In genomic region chr13:56494440-56494839, GRCm38 (mm10) we compare ENCODE assay signal across 42 mouse cellular contexts. TPM values are rescaled to one million over a fixed set of nuclear protein-coding genes. Genes with fewer than 3 reads are reported as not detected.
DNase-seq lines count a peak whose midpoint lies in the region; ATAC-seq and TF ChIP-seq lines count a peak whose summit lies in the region.
"Had no signal": no experiment of that assay in that cellular context is flagged by ENCODE, and none has a peak within 500 bp of the region (broad histone marks: within the 10 kb centered on the region; RNA-seq: fewer than 3 reads in every experiment).

No protein-coding gene starts in this region.

- H3K9me3 ChIP-seq in liver, postnatal 0 days (ENCODE audit: low read length): no peaks in the 10 kb centered on the region
- H3K9me3 ChIP-seq in liver, embryonic 12.5 days (replicated peaks): no peaks in the 10 kb centered on the region
- H3K9me3 ChIP-seq: embryonic facial prominence, embryonic 10.5 days; embryonic facial prominence, embryonic 15.5 days; hindbrain, embryonic 15.5 days; limb, embryonic 12.5 days; liver, embryonic 13.5 days; midbrain, embryonic 12.5 days; neural tube, embryonic 12.5 days had no signal

- no peaks in the 10 kb centered on the region for H3K4me1 ChIP-seq in liver, postnatal 0 days (ENCODE audit: insufficient read depth)
- H3K4me1 ChIP-seq in liver, embryonic 12.5 days: no peaks in the 10 kb centered on the region
- H3K4me1 ChIP-seq: embryonic facial prominence, embryonic 15.5 days; hindbrain, embryonic 10.5 days; hindbrain, embryonic 15.5 days; limb, embryonic 12.5 days; liver, embryonic 13.5 days; megakaryocyte, embryonic 14.5 days; neural tube, embryonic 12.5 days had no signal

- H3K27ac ChIP-seq in liver, postnatal 0 days (ENCODE audit: low read depth): no peak overlapping the region
- no peak overlapping the region for H3K27ac ChIP-seq in liver, embryonic 12.5 days
- H3K27ac ChIP-seq: embryonic facial prominence, embryonic 10.5 days; embryonic facial prominence, embryonic 15.5 days; hindbrain, embryonic 10.5 days; hindbrain, embryonic 15.5 days; left cerebral cortex, adult 2 months; limb, embryonic 12.5 days; liver, embryonic 13.5 days; midbrain, embryonic 12.5 days; neural tube, embryonic 12.5 days had no signal

- no peak overlapping the region for H3K4me2 ChIP-seq in liver, postnatal 0 days (ENCODE audit: low read depth, low read length)
- no peak overlapping the region for H3K4me2 ChIP-seq in liver, embryonic 12.5 days
- H3K4me2 ChIP-seq: embryonic facial prominence, embryonic 15.5 days; hindbrain, embryonic 15.5 days; limb, embryonic 12.5 days; liver, embryonic 13.5 days; lung, embryonic 14.5 days; midbrain, embryonic 12.5 days; neural tube, embryonic 12.5 days had no signal

- no peak overlapping the region for H3K9ac ChIP-seq in liver, postnatal 0 days (replicated peaks)
- H3K9ac ChIP-seq in liver, embryonic 12.5 days: no peak overlapping the region
- H3K9ac ChIP-seq: embryonic facial prominence, embryonic 15.5 days; hindbrain, embryonic 15.5 days; limb, embryonic 12.5 days; liver, embryonic 13.5 days; lung, embryonic 14.5 days; midbrain, embryonic 12.5 days; neural tube, embryonic 12.5 days had no signal

- DNase-seq in adrenal gland, adult 2 months: peak; percentile 55
- no peak for DNase-seq in adrenal gland, adult 18-20 months (ENCODE audit: low spot score in 2 of 2)
- DNase-seq in liver, postnatal 0 days: no peak
- peak; percentile 46 for DNase-seq in adrenal gland, postnatal 14 days
- DNase-seq in gonadal fat pad, adult 2 months (ENCODE audit: low read depth): peak; percentile 38
- no peak for DNase-seq in ovary, postnatal 14 days (ENCODE audit: low spot score)
- no peak for DNase-seq in testis, postnatal 14 days (ENCODE audit: low spot score)
- DNase-seq: cerebellum, adult 18-20 months; cerebellum, postnatal 10 days; gastrocnemius, postnatal 36 days; heart, postnatal 14 days; kidney, adult 11 months; kidney, postnatal 25 days; liver, embryonic 13.5 days; lung, embryonic 14.5 days; lung, postnatal 14 days; thymus, postnatal 4 days had no signal

- TF ChIP-seq CTCF in liver, postnatal 0 days (IDR thresholded peaks at IDR 0.05; ENCODE audit: low read depth): no peak

- TF ChIP-seq EP300 in liver, postnatal 0 days (IDR thresholded peaks at IDR 0.05; ENCODE audit: low read depth): no peak

- H3K4me3 ChIP-seq in liver, postnatal 0 days (ENCODE audit: low read depth, low read length): no peak overlapping the region
- H3K4me3 ChIP-seq in liver, embryonic 12.5 days: no peak overlapping the region
- H3K4me3 ChIP-seq: embryonic facial prominence, embryonic 10.5 days; embryonic facial prominence, embryonic 15.5 days; hindbrain, embryonic 10.5 days; hindbrain, embryonic 15.5 days; left cerebral cortex, adult 2 months; limb, embryonic 12.5 days; liver, embryonic 13.5 days; megakaryocyte, embryonic 14.5 days; midbrain, embryonic 12.5 days; myocyte; neural tube, embryonic 12.5 days had no signal

- H3K36me3 ChIP-seq in liver, postnatal 0 days (replicated peaks; ENCODE audit: insufficient read depth, low read length): no peaks in the 10 kb centered on the region
- no peaks in the 10 kb centered on the region for H3K36me3 ChIP-seq in liver, embryonic 12.5 days
- H3K36me3 ChIP-seq: embryonic facial prominence, embryonic 10.5 days; embryonic facial prominence, embryonic 15.5 days; hindbrain, embryonic 10.5 days; hindbrain, embryonic 15.5 days; limb, embryonic 12.5 days; liver, embryonic 13.5 days; midbrain, embryonic 12.5 days; neural tube, embryonic 12.5 days had no signal

- H3K27me3 ChIP-seq in liver, postnatal 0 days (ENCODE audit: insufficient read depth, low read length): no peaks in the 10 kb centered on the region
- no peaks in the 10 kb centered on the region for H3K27me3 ChIP-seq in liver, embryonic 12.5 days (replicated peaks)
- H3K27me3 ChIP-seq: embryonic facial prominence, embryonic 15.5 days; hindbrain, embryonic 15.5 days; limb, embryonic 12.5 days; liver, embryonic 13.5 days; megakaryocyte, embryonic 14.5 days; midbrain, embryonic 12.5 days; neural tube, embryonic 12.5 days had no signal

- WGBS in liver, postnatal 0 days (ENCODE audit: insufficient replicate concordance): 54% methylated on average over 3 of the region's 3 CpGs
- WGBS in liver, embryonic 12.5 days (ENCODE audit: insufficient replicate concordance): 61% methylated on average over 3 of the region's 3 CpGs

- ATAC-seq in liver, postnatal 0 days: peak; percentile 59; the same call in 1 of the 2 replicates
- ATAC-seq in liver, embryonic 12.5 days: no peak
- ATAC-seq: activated CD4-positive, CD25-positive, alpha-beta regulatory T cell, adult 4 months; forebrain, embryonic 14.5 days; inflammation-experienced regulatory T-cells, adult 6 months had no signal

RNA-seq across cellular contexts. Expression of gene Il9, which starts 12.4 kb away (rescaled TPM):
- total RNA-seq in adrenal gland, adult 2 months (2021): not detected
- polyA plus RNA-seq in adrenal gland, adult 2 months (2012; rRNA removed): not detected in 2 replicates
- not detected for total RNA-seq in adrenal gland, adult 18-20 months (2021)
- polyA plus RNA-seq in liver, postnatal 0 days (2015; fragmentation: Nextera tagmentation; extraction: Ambion mirVana): not detected in 2 replicates
- polyA plus RNA-seq in liver, embryonic 12.5 days (2016; fragmentation: Nextera tagmentation; extraction: Ambion mirVana): not detected in 2 replicates
- not detected in 2 replicates for total RNA-seq in adrenal gland, postnatal 14 days (2021)
- polyA plus RNA-seq in gonadal fat pad, adult 2 months (2012; rRNA removed): not detected in 2 replicates
- total RNA-seq: gastrocnemius, adult 18-20 months; gastrocnemius, postnatal 36 days; heart, postnatal 14 days; layer of hippocampus, adult 18-20 months; layer of hippocampus, postnatal 14 days; left cerebral cortex, adult 2 months; left cerebral cortex, postnatal 25 days; MEL; midbrain, postnatal 0 days had no signal
- polyA plus RNA-seq: activated CD4-positive, CD25-positive, alpha-beta regulatory T cell, adult 4 months; cortical plate, adult 2 months; embryonic facial prominence, embryonic 10.5 days; embryonic facial prominence, embryonic 15.5 days; forebrain, embryonic 14.5 days; frontal cortex, adult 2 months; heart, embryonic 14.5 days; hindbrain, embryonic 10.5 days; hindbrain, embryonic 15.5 days; inflammation-experienced regulatory T-cells, adult 6 months; kidney, embryonic 14.5 days; limb, embryonic 12.5 days; liver, embryonic 13.5 days; lung, embryonic 14.5 days; midbrain, embryonic 12.5 days; midbrain, postnatal 0 days; myocyte; neural tube, embryonic 12.5 days had no signal

RNA-seq across cellular contexts. Expression of gene Fbxl21, which starts 27.8 kb away (rescaled TPM):
- 1 to 10 TPM; 4.0 to 6.5 TPM for total RNA-seq in adrenal gland, adult 2 months (2021)
- 1.5 and 2.9 TPM in 2 replicates for polyA plus RNA-seq in adrenal gland, adult 2 months (2012; rRNA removed)
- 1 to 10 TPM; 2.8 to 5.4 TPM for total RNA-seq in adrenal gland, adult 18-20 months (2021)
- polyA plus RNA-seq in liver, postnatal 0 days (2015; fragmentation: Nextera tagmentation; extraction: Ambion mirVana): 1.2 and 1.5 TPM in 2 replicates
- polyA plus RNA-seq in liver, embryonic 12.5 days (2016; fragmentation: Nextera tagmentation; extraction: Ambion mirVana): 0.72 and 0.81 TPM in 2 replicates
- total RNA-seq in adrenal gland, postnatal 14 days (2021): 2.7 and 3.0 TPM in 2 replicates
- 1.3 and 2.1 TPM in 2 replicates for polyA plus RNA-seq in gonadal fat pad, adult 2 months (2012; rRNA removed)
- total RNA-seq: MEL had no signal

RNA-seq across cellular contexts. Expression of gene Lect2, which starts 53.9 kb away (rescaled TPM):
- total RNA-seq in adrenal gland, adult 2 months (2021): under 1 TPM in 1 of 2 experiments, not detected in 1; 0.49 TPM
- polyA plus RNA-seq in adrenal gland, adult 2 months (2012; rRNA removed): not detected in 2 replicates
- total RNA-seq in adrenal gland, adult 18-20 months (2021): not detected
- 79.5 and 93.6 TPM in 2 replicates for polyA plus RNA-seq in liver, postnatal 0 days (2015; fragmentation: Nextera tagmentation; extraction: Ambion mirVana)
- 31.7 and 38.1 TPM in 2 replicates for polyA plus RNA-seq in liver, embryonic 12.5 days (2016; fragmentation: Nextera tagmentation; extraction: Ambion mirVana)
- total RNA-seq in adrenal gland, postnatal 14 days (2021): 1.3 and 46.7 TPM in 2 replicates
- 0.27 TPM in 1 of 2 replicates, not detected in the other for polyA plus RNA-seq in gonadal fat pad, adult 2 months (2012; rRNA removed)
- total RNA-seq: gastrocnemius, adult 18-20 months; gastrocnemius, postnatal 36 days; heart, postnatal 14 days; layer of hippocampus, adult 18-20 months; layer of hippocampus, postnatal 14 days; left cerebral cortex, adult 2 months; left cerebral cortex, postnatal 25 days; MEL; midbrain, postnatal 0 days had no signal
- polyA plus RNA-seq: activated CD4-positive, CD25-positive, alpha-beta regulatory T cell, adult 4 months; cortical plate, adult 2 months; embryonic facial prominence, embryonic 10.5 days; embryonic facial prominence, embryonic 15.5 days; forebrain, embryonic 14.5 days; frontal cortex, adult 2 months; heart, embryonic 14.5 days; hindbrain, embryonic 10.5 days; inflammation-experienced regulatory T-cells, adult 6 months; limb, embryonic 12.5 days; lung, embryonic 14.5 days; midbrain, embryonic 12.5 days; midbrain, postnatal 0 days; myocyte; neural tube, embryonic 12.5 days; thymus, postnatal 0 days had no signal

RNA-seq across cellular contexts. Expression of gene Slc25a48, which starts 56.3 kb away (rescaled TPM):
- total RNA-seq in adrenal gland, adult 2 months (2021): 1 to 10 TPM; 2.1 to 2.9 TPM
- polyA plus RNA-seq in adrenal gland, adult 2 months (2012; rRNA removed): 0.91 TPM in 2 replicates
- total RNA-seq in adrenal gland, adult 18-20 months (2021): 1 to 10 TPM; 2.4 to 5.9 TPM
- 1.5 and 1.6 TPM in 2 replicates for polyA plus RNA-seq in liver, postnatal 0 days (2015; fragmentation: Nextera tagmentation; extraction: Ambion mirVana)
- 0.26 and 0.29 TPM in 2 replicates for polyA plus RNA-seq in liver, embryonic 12.5 days (2016; fragmentation: Nextera tagmentation; extraction: Ambion mirVana)
- 2.7 and 4.6 TPM in 2 replicates for total RNA-seq in adrenal gland, postnatal 14 days (2021)
- polyA plus RNA-seq in gonadal fat pad, adult 2 months (2012; rRNA removed): 2.6 and 4.1 TPM in 2 replicates
- total RNA-seq: gastrocnemius, adult 18-20 months; left cerebral cortex, adult 2 months; MEL had no signal
- polyA plus RNA-seq: activated CD4-positive, CD25-positive, alpha-beta regulatory T cell, adult 4 months; embryonic facial prominence, embryonic 10.5 days; heart, embryonic 14.5 days; hindbrain, embryonic 15.5 days; inflammation-experienced regulatory T-cells, adult 6 months; midbrain, embryonic 12.5 days; myocyte; neural tube, embryonic 12.5 days had no signal

Comparison
In these comparisons a context has a peak if more than half of its experiments do, and no peak if none do; other contexts are left out.
1. DNase-seq: peak in adrenal gland, adult 2 months (single experiment), adrenal gland, postnatal 14 days (single experiment) and gonadal fat pad, adult 2 months (single experiment); none in adrenal gland, adult 18-20 months (0 of 2), liver, postnatal 0 days (single experiment), ovary, postnatal 14 days (single experiment) and testis, postnatal 14 days (single experiment).
2. RNA of gene Lect2, which starts 53.9 kb away (polyA plus RNA-seq): 79.5 to 93.6 TPM in liver, postnatal 0 days and 31.7 to 38.1 TPM in liver, embryonic 12.5 days; not detected in adrenal gland, adult 2 months and 0.27 TPM in gonadal fat pad, adult 2 months; every median in the first group is over 10 times any median in the second.